Mouse (Mus musculus) testis, adult 10 weeks (tissue): ENCODE results near the gene Znrf2. TPM values are rescaled to one million over a fixed set of nuclear protein-coding genes. Genes with fewer than 3 reads are reported as not detected.

Experiments
- polyA plus RNA-seq: library from polyadenylated mRNA; stranded (reverse); fragments of 350-450 nt; fragmentation: Illumina TruSeq; extraction: RNeasy Lipid Tissue Mini Kit (QIAGEN cat#74804); gene quantifications from one replicate; pipeline ENCODE4 v1.2.3, GENCODE M21; 2014; ENCODE audit warnings: low read depth, low replicate concordance

Znrf2 gene
- 89.5 TPM for polyA plus RNA-seq

DNA sequence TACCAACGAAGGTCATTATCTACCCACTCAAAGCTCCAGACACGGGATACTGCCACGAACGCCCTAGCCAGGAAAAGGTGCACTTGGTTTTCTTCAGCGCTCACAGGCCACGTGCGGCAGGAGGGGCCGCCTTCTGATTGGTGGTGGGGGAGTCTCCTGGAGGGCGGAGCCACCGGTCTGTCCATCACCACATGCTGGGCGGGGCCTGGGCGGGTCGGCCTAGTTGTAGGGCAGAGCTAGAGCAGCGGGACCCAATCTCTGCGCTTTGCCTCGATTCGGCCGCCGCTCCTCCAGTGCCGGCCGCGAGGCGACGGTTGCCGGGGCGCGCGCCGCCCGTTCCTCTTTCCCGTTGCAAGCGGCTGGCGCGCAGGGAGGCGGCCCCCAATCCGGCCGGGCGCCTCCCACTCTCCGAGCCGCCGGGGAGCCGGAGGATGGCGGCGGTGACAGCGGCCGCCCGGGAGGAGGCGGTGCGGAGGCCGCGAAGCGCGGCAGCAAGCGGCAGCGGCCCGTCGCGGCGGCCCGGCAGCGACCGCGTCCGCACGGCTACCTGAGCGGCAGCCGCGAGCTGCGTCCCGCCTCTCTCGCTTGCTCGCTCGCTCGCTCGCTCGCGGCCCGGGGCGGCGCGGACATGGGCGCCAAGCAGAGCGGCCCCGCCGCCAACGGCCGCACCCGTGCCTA lies at the start of gene Znrf2:
Gene Znrf2, plus strand, starts transcription at position 529 of the 678 bp plus-strand sequence.

Other genes starting within 250 kb of the Znrf2 start
- 40.2 TPM for gene Plekha8, start 221.8 kb upstream of the Znrf2 start, polyA plus RNA-seq
- gene Fkbp14, start 219.6 kb upstream of the Znrf2 start, polyA plus RNA-seq, result 28.9 TPM
- gene Mturn, start 135.3 kb upstream of the Znrf2 start, polyA plus RNA-seq, result 7.3 TPM
- gene Nod1, start 155.7 kb downstream of the Znrf2 start, polyA plus RNA-seq, result 0.31 TPM
- 59.3 TPM for gene Ggct, start 176.0 kb downstream of the Znrf2 start, polyA plus RNA-seq
- gene Gars, start 221.1 kb downstream of the Znrf2 start, polyA plus RNA-seq, result 47.3 TPM